Mouse (Mus musculus) CH12.LX (cell line): Measurements from ENCODE around the gene Adamts20. TPM values are rescaled to one million over a fixed set of nuclear protein-coding genes. Genes with fewer than 3 reads are reported as not detected.

ENCODE experiments used
- DNase-seq: peaks from one replicate; pipeline ENCODE4 v3.0.0-alpha.2; 2013; ENCODE audit errors: extremely low read depth
- H3K27ac ChIP-seq: 2 replicates; pipeline ENCODE4 v1.5.1; 2012; ENCODE audit warnings: low read depth, mild to moderate bottlenecking, control low read depth, moderate library complexity; ENCODE audit not compliant: insufficient read depth
- H3K27me3 ChIP-seq: replicated peaks from 2 replicates; pipeline ENCODE3; 2012; ENCODE audit warnings: inconsistent platforms
- H3K36me3 ChIP-seq, 2 experiments: replicated peaks in 1 of 2; 2 replicates each; pipeline versions ENCODE3 to v1.6.1; 2012; ENCODE audit warnings: inconsistent platforms in 1 of 2, low read length in 1 of 2, mild to moderate bottlenecking in 1 of 2, mixed read lengths in 1 of 2, moderate library complexity in 1 of 2; ENCODE audit not compliant: control insufficient read depth in 1 of 2, insufficient read depth in 1 of 2
- H3K4me1 ChIP-seq, 2 experiments: 2 replicates each; pipeline ENCODE4 v1.6.1; 2012; ENCODE audit warnings: inconsistent platforms in 1 of 2, moderate library complexity in 1 of 2; ENCODE audit not compliant: insufficient read depth in 2 of 2, control insufficient read depth in 1 of 2
- H3K4me2 ChIP-seq: 2 replicates; pipeline ENCODE4 v1.6.1; 2012; ENCODE audit warnings: low read depth, mild to moderate bottlenecking, control low read depth; ENCODE audit not compliant: poor library complexity, insufficient read depth, severe bottlenecking
- H3K4me3 ChIP-seq, 3 experiments: fragments of 150-350 bp in 1 of 3; sonication (generic) in 1 of 3; replicated peaks in 1 of 3; 2 replicates each; pipeline versions ENCODE3 to v1.5.1; 2011 to 2012; ENCODE audit warnings: low read depth in 2 of 3, low read length in 2 of 3, mild to moderate bottlenecking in 2 of 3, moderate library complexity in 2 of 3, control low read depth in 1 of 3, improper control_type of control experiment in 1 of 3, inconsistent platforms in 1 of 3, mixed read lengths in 1 of 3; ENCODE audit not compliant: poor library complexity in 1 of 3
- H3K79me2 ChIP-seq: replicated peaks from 2 replicates; pipeline ENCODE4 v1.6.1; 2012; ENCODE audit warnings: mild to moderate bottlenecking, moderate library complexity; ENCODE audit not compliant: control insufficient read depth, poor library complexity, insufficient read depth, severe bottlenecking; ENCODE audit errors: extremely low read depth
- H3K9ac ChIP-seq: 2 replicates; pipeline ENCODE4 v1.6.1; 2012; ENCODE audit warnings: low read depth, mild to moderate bottlenecking, control low read depth, moderate library complexity; ENCODE audit not compliant: insufficient read depth
- H3K9me3 ChIP-seq: replicated peaks from 2 replicates; pipeline ENCODE3; 2012; ENCODE audit warnings: low read length, inconsistent platforms, mixed read lengths
- BHLHE40 ChIP-seq: IDR thresholded peaks from 2 replicates; pipeline ENCODE4 v1.6.1; 2011; ENCODE audit warnings: mild to moderate bottlenecking, low read depth, low read length, improper control_type of control experiment
- CHD1 ChIP-seq: IDR thresholded peaks from 2 replicates; pipeline ENCODE4 v1.6.1; 2012; ENCODE audit warnings: low read depth, low read length, improper control_type of control experiment, inconsistent platforms
- CHD2 ChIP-seq: IDR thresholded peaks from 2 replicates; pipeline ENCODE4 v1.6.1; 2011; ENCODE audit warnings: low read length, improper control_type of control experiment
- CTCF ChIP-seq, 2 experiments: IDR thresholded peaks in 1 of 2; conservative IDR thresholded peaks in 1 of 2; 2 replicates each; pipeline ENCODE4 v1.5.1; 2011 to 2012; ENCODE audit warnings: low read depth in 2 of 2, low read length in 2 of 2, improper control_type of control experiment in 1 of 2, inconsistent platforms in 1 of 2, mild to moderate bottlenecking in 1 of 2, moderate library complexity in 1 of 2
- E2F4 ChIP-seq: IDR thresholded peaks from 2 replicates; pipeline ENCODE4 v1.6.1; 2011; ENCODE audit warnings: low read depth, low read length, improper control_type of control experiment; ENCODE audit not compliant: insufficient replicate concordance
- EP300 ChIP-seq: IDR thresholded peaks from 2 replicates; pipeline ENCODE4 v1.6.1; 2011; ENCODE audit warnings: low read length, improper control_type of control experiment
- ETS1 ChIP-seq: conservative IDR thresholded peaks from 2 replicates; pipeline ENCODE4 v1.6.1; 2012; ENCODE audit warnings: low read depth, mild to moderate bottlenecking, inconsistent platforms, low read length, improper control_type of control experiment, moderate library complexity
- HCFC1 ChIP-seq: IDR thresholded peaks from 2 replicates; pipeline ENCODE4 v1.6.1; 2012; ENCODE audit warnings: low read depth, mild to moderate bottlenecking, inconsistent platforms, low read length, improper control_type of control experiment
- JUN ChIP-seq: IDR thresholded peaks from 2 replicates; pipeline ENCODE4 v1.6.1; 2011; ENCODE audit warnings: low read depth, mild to moderate bottlenecking, low read length, improper control_type of control experiment, moderate library complexity; ENCODE audit not compliant: insufficient read depth
- JUND ChIP-seq: conservative IDR thresholded peaks from 2 replicates; pipeline ENCODE4 v1.6.1; 2011; ENCODE audit warnings: low read depth, low read length, improper control_type of control experiment
- MAFK ChIP-seq: IDR thresholded peaks from 2 replicates; pipeline ENCODE4 v1.6.1; 2011; ENCODE audit warnings: low read length, improper control_type of control experiment; ENCODE audit not compliant: insufficient replicate concordance
- MAX ChIP-seq: IDR thresholded peaks from 2 replicates; pipeline ENCODE4 v1.6.1; 2011; ENCODE audit warnings: low read length, improper control_type of control experiment
- MAZ ChIP-seq: IDR thresholded peaks from 2 replicates; pipeline ENCODE4 v1.6.1; 2012; ENCODE audit warnings: low read depth, mild to moderate bottlenecking, inconsistent platforms, low read length, improper control_type of control experiment, moderate library complexity
- MEF2A ChIP-seq: IDR thresholded peaks from 2 replicates; pipeline ENCODE4 v1.6.1; 2014; ENCODE audit warnings: low read depth, mild to moderate bottlenecking, inconsistent platforms, low read length, improper control_type of control experiment, borderline replicate concordance
- MXI1 ChIP-seq: IDR thresholded peaks from 2 replicates; pipeline ENCODE4 v1.6.1; 2011; ENCODE audit warnings: mild to moderate bottlenecking, low read depth, low read length, improper control_type of control experiment
- MYC ChIP-seq: IDR thresholded peaks from 2 replicates; pipeline ENCODE4 v1.6.1; 2011; ENCODE audit warnings: low read depth, mild to moderate bottlenecking, improper control_type of control experiment, low read length
- NRF1 ChIP-seq: IDR thresholded peaks from 2 replicates; pipeline ENCODE4 v1.6.1; 2014; ENCODE audit warnings: low read depth, mild to moderate bottlenecking, inconsistent platforms, low read length, improper control_type of control experiment, moderate library complexity
- POLR2AphosphoS2 ChIP-seq: IDR thresholded peaks from 2 replicates; pipeline ENCODE4 v1.6.1; 2011; ENCODE audit warnings: low read depth, low read length, improper control_type of control experiment
- RAD21 ChIP-seq: IDR thresholded peaks from 2 replicates; pipeline ENCODE4 v1.6.1; 2011; ENCODE audit warnings: low read depth, mild to moderate bottlenecking, low read length, improper control_type of control experiment, moderate library complexity
- SIN3A ChIP-seq: IDR thresholded peaks from 2 replicates; pipeline ENCODE4 v1.6.1; 2012; ENCODE audit warnings: low read length, improper control_type of control experiment, inconsistent platforms
- TBP ChIP-seq: conservative IDR thresholded peaks from 2 replicates; pipeline ENCODE4 v1.6.1; 2011; ENCODE audit warnings: low read depth, low read length, improper control_type of control experiment
- TCF12 ChIP-seq: IDR thresholded peaks from 2 replicates; pipeline ENCODE4 v1.6.1; 2014; ENCODE audit warnings: low read depth, mild to moderate bottlenecking, inconsistent platforms, low read length, improper control_type of control experiment
- USF2 ChIP-seq: conservative IDR thresholded peaks from 2 replicates; pipeline ENCODE4 v1.6.1; 2011; ENCODE audit warnings: low read depth, low read length, improper control_type of control experiment
- dilution Hi-C: fragments of 300-500 bp; cut with MboI; formaldehyde crosslinking; loops from 2 replicates; pipeline ENCODE4 v1.14.3; 2020; ENCODE audit warnings: low sequenced_read_pairs; ENCODE audit not compliant: extremely low pct_unique_long_range_greater_than_20kb, extremely low pct_ligation_motif_present
- in situ Hi-C: fragments of 300-500 bp; cut with MboI; formaldehyde crosslinking; loops from 3 replicates; pipeline ENCODE4 v1.14.3; 2019; ENCODE audit warnings: low sequenced_read_pairs, low pct_ligation_motif_present, low pct_unique_long_range_greater_than_20kb, mixed read lengths
- polyA plus RNA-seq: library from polyadenylated mRNA; unstranded; fragments of >175 nt; gene quantifications from 2 replicates; pipeline ENCODE4 v1.2.1, GENCODE M21; 2012; ENCODE audit warnings: low read depth; ENCODE audit not compliant: insufficient read length
- total RNA-seq, 2 experiments: library from RNA; depleted of rRNA; stranded (reverse); fragments of 300-350 nt in 1 of 2; fragments of >200 nt in 1 of 2; gene quantifications; 2 replicates each; pipeline ENCODE4 v1.2.3; 2012 to 2014

The Adamts20 gene
- total RNA-seq (2012; rRNA removed), result 0.46 and 0.68 TPM in 2 replicates
- 0.50 and 1.5 TPM in 2 replicates for total RNA-seq (2014; rRNA removed)
- polyA plus RNA-seq, result 0.37 and 0.85 TPM in 2 replicates

DNA sequence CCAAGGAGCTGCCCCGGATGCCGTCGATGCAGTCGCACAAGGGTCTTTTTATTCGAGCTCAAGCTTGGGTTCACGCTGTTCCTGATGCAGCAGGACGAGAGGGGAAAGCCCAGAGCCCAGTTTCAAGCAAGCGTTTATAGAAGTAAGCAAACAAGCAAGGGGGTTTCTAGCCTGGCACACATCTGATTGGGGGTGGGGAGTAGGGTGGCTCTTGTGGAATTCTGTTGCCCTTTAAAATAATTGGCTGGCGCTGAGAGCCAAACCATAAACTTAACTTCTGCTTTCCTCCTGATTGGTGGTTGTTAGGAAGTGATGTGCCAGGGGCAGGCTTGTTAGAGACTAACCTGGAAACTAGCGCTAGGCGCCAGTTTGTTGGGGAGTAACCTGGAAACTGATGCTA, at the start of gene Adamts20:
Gene Adamts20 (minus strand): TSS at position 101 of the 400 bp plus-strand sequence.
- dilution Hi-C loops, result no loop called here

GRCm38 (mm10) chr15:94503451-94504215, 38.4 kb upstream of the Adamts20 start:
- no peak overlapping the region for H3K4me3 ChIP-seq
- no peak for DNase-seq
- in situ Hi-C loops (no loop called here), dilution Hi-C loops (no loop called here)
- H3K27me3 ChIP-seq, result no peaks in the 10 kb centered on the region
- no peaks in the 10 kb centered on the region for H3K36me3 ChIP-seq
- H3K9ac ChIP-seq, result no peak overlapping the region
- no peak overlapping the region for H3K4me2 ChIP-seq
- H3K79me2 ChIP-seq, result no peaks in the 10 kb centered on the region
- H3K9me3 ChIP-seq, result peaks cover 5% of the 10 kb centered on the region
- H3K4me1 ChIP-seq, result no peaks in the 10 kb centered on the region
- no peak overlapping the region for H3K27ac ChIP-seq
- TF ChIP-seq MAFK (no peak), MXI1 (no peak), CTCF (conservative IDR thresholded peaks at IDR 0.05 in 1 of 2, IDR thresholded peaks at IDR 0.05 in 1 of 2; ENCODE audit: low read depth in 2 of 2, low read length in 2 of 2) (no peak), EP300 (no peak), SIN3A (no peak), USF2 (no peak), ETS1 (no peak), NRF1 (no peak), E2F4 (no peak), MYC (no peak), MAX (no peak), BHLHE40 (no peak), MAZ (no peak), MEF2A (no peak), CHD1 (no peak), JUND (no peak), TBP (no peak)

More for the DNA sequence above, at the start of gene Adamts20:
- Histone ChIP-seq H3K79me2 (no peaks in the 10 kb centered on the region), H3K4me2 (no peak within 1 kb of the TSS), H3K4me3 (no peak within 1 kb of the TSS), H3K9me3 (no peaks in the 10 kb centered on the region), H3K27ac (no peak within 1 kb of the TSS), H3K36me3 (no peaks in the 10 kb centered on the region), H3K27me3 (no peaks in the 10 kb centered on the region), H3K9ac (no peak within 1 kb of the TSS), H3K4me1 (no peaks in the 10 kb centered on the region; a peak in 1 of 4 replicates)
- DNase-seq, result no peak
- in situ Hi-C loops, result no loop called here
- no peak for TF ChIP-seq EP300
- no peak for TF ChIP-seq POLR2AphosphoS2
- no peak for TF ChIP-seq BHLHE40
- no peak for TF ChIP-seq CHD2
- no peak for TF ChIP-seq MYC
- TF ChIP-seq RAD21, result no peak
- TF ChIP-seq JUN, result no peak
- no peak for TF ChIP-seq JUND
- TF ChIP-seq MAFK, result no peak
- no peak for TF ChIP-seq ETS1
- TF ChIP-seq HCFC1, result no peak
- TF ChIP-seq NRF1, result no peak
- no peak for TF ChIP-seq MAZ
- no peak for TF ChIP-seq SIN3A
- TF ChIP-seq TCF12, result no peak
- no peak for TF ChIP-seq CHD1
